Mouse (Mus musculus) heart, adult 2 months (tissue): ENCODE results near the gene Grk4. TPM values are rescaled to one million over a fixed set of nuclear protein-coding genes. Genes with fewer than 3 reads are reported as not detected.
A peak's percentile ranks its signal among the peaks of the same experiment; 100 is the strongest.

Experiments used
- DNase-seq, 2 experiments: peaks; one replicate each; pipeline ENCODE4 v3.0.0; 2021
- H3K27ac ChIP-seq: fragments of 200-600 bp; 2 replicates; pipeline ENCODE4 v1.8.1; 2022
- H3K27me3 ChIP-seq: fragments of 200-500 bp; 2 replicates; pipeline ENCODE4 v1.6.1; 2012; ENCODE audit warnings: mild to moderate bottlenecking, low read length, inconsistent platforms, mixed read lengths; ENCODE audit not compliant: control insufficient read depth, insufficient read depth
- H3K36me3 ChIP-seq: fragments of 200-500 bp; 2 replicates; pipeline ENCODE4 v1.6.1; 2012; ENCODE audit warnings: low read length, inconsistent platforms; ENCODE audit not compliant: control insufficient read depth, insufficient read depth
- H3K4me1 ChIP-seq: fragments of 200-500 bp; 2 replicates; pipeline ENCODE4 v1.6.1; 2011; ENCODE audit warnings: low read length; ENCODE audit not compliant: control insufficient read depth, insufficient read depth
- H3K4me3 ChIP-seq: fragments of 200-600 bp; 2 replicates; pipeline ENCODE4 v1.8.1; 2022
- H3K79me2 ChIP-seq: fragments of 200-500 bp; replicated peaks from 2 replicates; pipeline ENCODE4 v1.6.1; 2012; ENCODE audit warnings: mild to moderate bottlenecking, inconsistent platforms, low read length, moderate library complexity, mixed read lengths; ENCODE audit not compliant: control insufficient read depth, insufficient read depth
- H3K9ac ChIP-seq: fragments of 200-500 bp; 2 replicates; pipeline ENCODE4 v1.6.1; 2012; ENCODE audit warnings: low read depth, mild to moderate bottlenecking, control low read depth, inconsistent platforms, low read length, mixed read lengths
- CTCF ChIP-seq: fragments of 200-600 bp; IDR thresholded peaks from 2 replicates; pipeline ENCODE4 v1.8.1; 2022; ENCODE audit warnings: antibody characterized with exemption, mild to moderate bottlenecking, moderate library complexity
- EP300 ChIP-seq: fragments of 200-500 bp; IDR thresholded peaks from 2 replicates; pipeline ENCODE4 v1.6.1; 2011; ENCODE audit warnings: low read depth, low read length, control low read depth; ENCODE audit not compliant: insufficient read depth
- POLR2A ChIP-seq: fragments of 200-500 bp; IDR thresholded peaks from 2 replicates; pipeline ENCODE4 v1.6.1; 2011; ENCODE audit warnings: mild to moderate bottlenecking, low read depth, low read length, control low read depth; ENCODE audit not compliant: insufficient read depth
- whole genome bisulfite sequencing: fragments of 180-500 bp; shearing (Covaris S2); methylation state at CpG from one replicate; pipeline ENCODE4 v1.1.7; 2018; 5-methylcytosine and 5-hydroxymethylcytosine counted together
- intact Hi-C: fragments of 180-260 bp; cut with DNase I; formaldehyde crosslinking; loops from one replicate; pipeline ENCODE4 v1.15.1; 2025
- polyA plus RNA-seq: library from polyadenylated mRNA; depleted of rRNA; stranded (reverse); fragments of >200 nt; gene quantifications from 2 replicates; pipeline ENCODE4 v1.2.3, GENCODE M21; 2012
- total RNA-seq, 2 experiments: library from RNA; stranded (reverse); gene quantifications; 2 replicates each; pipeline ENCODE4 v1.2.3; 2021

The Grk4 gene
- total and polyA plus RNA-seq, 3 experiments = 0.74 to 0.84 (median 0.84) TPM

GRCm38 (mm10) chr5:34654881-34655280, 5.3 kb upstream of the Grk4 start:
- TF ChIP-seq EP300 (no peak), POLR2A (no peak), CTCF (no peak)
- Histone ChIP-seq H3K27ac (no peak overlapping the region), H3K36me3 (peaks cover 6% of the 10 kb centered on the region), H3K9ac (no peak overlapping the region), H3K4me3 (no peak overlapping the region), H3K4me1 (peaks cover 2% of the 10 kb centered on the region), H3K79me2 (no peaks in the 10 kb centered on the region), H3K27me3 (no peaks in the 10 kb centered on the region)
- 50% methylated on average over 9 of the region's 9 CpGs for WGBS
- no peak for DNase-seq
- intact Hi-C loops = no loop called here

GRCm38 (mm10) chr5:34657556-34657955, 2.6 kb upstream of the Grk4 start:
- no peak overlapping the region for H3K27ac ChIP-seq
- TF ChIP-seq EP300 (no peak), POLR2A (no peak), CTCF (no peak)
- H3K27me3 ChIP-seq = no peaks in the 10 kb centered on the region
- H3K4me3 ChIP-seq = no peak overlapping the region
- H3K4me1 ChIP-seq = peaks cover 2% of the 10 kb centered on the region
- WGBS = 85% methylated on average over 8 of the region's 8 CpGs
- DNase-seq = no peak
- peaks cover 6% of the 10 kb centered on the region for H3K36me3 ChIP-seq
- no peaks in the 10 kb centered on the region for H3K79me2 ChIP-seq
- no peak overlapping the region for H3K9ac ChIP-seq
- intact Hi-C loops = no loop called here

GRCm38 (mm10) chr5:34660591-34661130, 482 bp downstream of the Grk4 start:
- TF ChIP-seq POLR2A (no peak), CTCF (no peak), EP300 (no peak)
- peaks cover 6% of the 10 kb centered on the region; the same call in 1 of the 2 replicates for H3K36me3 ChIP-seq
- H3K79me2 ChIP-seq = no peaks in the 10 kb centered on the region
- H3K27ac ChIP-seq = peak overlapping the region; percentile 86
- no peaks in the 10 kb centered on the region for H3K27me3 ChIP-seq
- peak overlapping the region; percentile 74 for H3K4me3 ChIP-seq
- H3K4me1 ChIP-seq = peaks cover 4% of the 10 kb centered on the region
- DNase-seq = no peak
- peak overlapping the region; percentile 80 for H3K9ac ChIP-seq
- intact Hi-C loops = loop anchor here (2.0 to 10.0 kb wide), 4 partner anchors 24 to 384 kb away; partner anchors contain the start of genes Fam193a, Hgfac, Htt and Mfsd10
- under 1% methylated on average over 57 of the region's 57 CpGs for WGBS

GRCm38 (mm10) chr5:34661909-34662308, 1.7 kb downstream of the Grk4 start:
- peaks cover 4% of the 10 kb centered on the region for H3K4me1 ChIP-seq
- WGBS = 87% methylated on average over 4 of the region's 4 CpGs
- intact Hi-C loops = loop anchor here (2.0 to 10.0 kb wide), 4 partner anchors 25 to 383 kb away; partner anchors contain the start of genes Fam193a, Hgfac, Htt and Mfsd10
- no peaks in the 10 kb centered on the region for H3K79me2 ChIP-seq
- no peak overlapping the region for H3K27ac ChIP-seq
- no peak overlapping the region for H3K9ac ChIP-seq
- no peak overlapping the region for H3K4me3 ChIP-seq
- DNase-seq = no peak
- peaks cover 6% of the 10 kb centered on the region; the same call in 1 of the 2 replicates for H3K36me3 ChIP-seq
- TF ChIP-seq EP300 (no peak), CTCF (no peak), POLR2A (no peak)
- H3K27me3 ChIP-seq = no peaks in the 10 kb centered on the region

- TF ChIP-seq CTCF (no peak), POLR2A (no peak), EP300 (no peak)
- Histone ChIP-seq H3K9ac (no peak overlapping the region), H3K4me1 (peaks cover 4% of the 10 kb centered on the region), H3K79me2 (no peaks in the 10 kb centered on the region), H3K27ac (no peak overlapping the region), H3K4me3 (no peak overlapping the region), H3K36me3 (peaks cover 6% of the 10 kb centered on the region; the same call in 1 of the 2 replicates), H3K27me3 (no peaks in the 10 kb centered on the region)
- intact Hi-C loops = loop anchor here (5.0 to 10.0 kb wide), 3 partner anchors 99 to 382 kb away; partner anchors contain the start of genes Fam193a, Hgfac and Htt
- DNase-seq = no peak
- WGBS = 92% methylated on average over 2 of the region's 2 CpGs
Measured at GRCm38 (mm10) chr5:34663231-34663630, 3.1 kb downstream of the Grk4 start.

- Histone ChIP-seq H3K79me2 (no peaks in the 10 kb centered on the region), H3K9ac (no peak overlapping the region), H3K4me3 (no peak overlapping the region), H3K27me3 (no peaks in the 10 kb centered on the region), H3K36me3 (no peaks in the 10 kb centered on the region; the same call in 1 of the 2 replicates), H3K4me1 (no peaks in the 10 kb centered on the region), H3K27ac (no peak overlapping the region)
- WGBS = 87% methylated on average over 2 of the region's 2 CpGs
- DNase-seq = no peak
- intact Hi-C loops = loop anchor here (10.0 kb wide), 1 partner anchor 375 kb away; the partner anchor contains the start of gene Hgfac
- TF ChIP-seq EP300 = no peak
- peak; percentile 39 for TF ChIP-seq CTCF
Measured at GRCm38 (mm10) chr5:34669493-34669892, 9.3 kb downstream of the Grk4 start.
